8 mouse cellular contexts compared by ENCODE assay signal in the genomic region with DNA sequence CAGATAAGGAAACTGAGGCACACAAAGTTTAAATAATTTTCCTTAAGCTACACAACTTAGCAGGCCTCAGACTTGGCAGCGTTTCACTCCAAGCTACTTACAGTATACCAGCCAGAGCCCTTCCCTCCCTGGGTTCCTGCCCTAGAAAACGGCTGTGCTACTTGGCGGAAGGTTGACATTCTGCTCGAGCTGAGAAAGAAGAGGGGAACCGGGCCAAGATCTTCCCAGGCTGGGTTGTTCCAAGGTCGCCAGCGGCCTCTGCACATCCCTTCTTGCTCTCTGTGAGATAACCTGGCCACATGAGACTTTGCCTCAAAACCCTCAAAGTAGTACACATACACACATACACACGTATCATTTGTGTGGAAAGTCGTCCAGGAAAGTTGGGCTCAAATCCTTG. TPM values are rescaled to one million over a fixed set of nuclear protein-coding genes. Genes with fewer than 3 reads are reported as not detected.
DNase-seq lines count a peak whose midpoint lies in the region; ATAC-seq and TF ChIP-seq lines count a peak whose summit lies in the region.

No protein-coding gene starts in this region.

- 53% methylated on average over 9 of the region's 9 CpGs for WGBS in embryonic facial prominence, embryonic 10.5 days
- 34% methylated on average over 9 of the region's 9 CpGs for WGBS in heart, embryonic 15.5 days

- peaks cover 25% of the 10 kb centered on the region for H3K79me3 ChIP-seq in C2C12 (ENCODE audit: low read depth)

- DNase-seq in NIH3T3 (ENCODE audit: low read depth): peak; percentile 89
- no peak for DNase-seq in embryonic facial prominence, embryonic 10.5 days (ENCODE audit: low spot score)
- DNase-seq in kidney, postnatal 10 days: peak; percentile 72
- DNase-seq in lung, postnatal 25 days (ENCODE audit: low spot score): peak; percentile 79
- peak; percentile 82 for DNase-seq in testis, postnatal 14 days (ENCODE audit: low spot score)

- H3K9ac ChIP-seq in heart, embryonic 15.5 days: peak overlapping the region; percentile 98; the same call in 1 of the 2 replicates

- H3K9me3 ChIP-seq in embryonic facial prominence, embryonic 10.5 days: no peaks in the 10 kb centered on the region
- H3K9me3 ChIP-seq in heart, embryonic 15.5 days (replicated peaks): no peaks in the 10 kb centered on the region

- TF ChIP-seq CTCF in C2C12 (IDR thresholded peaks at IDR 0.05; ENCODE audit: control insufficient read depth, insufficient read depth, insufficient read length): no peak

- H3K27ac ChIP-seq in embryonic facial prominence, embryonic 10.5 days (replicated peaks): no peak overlapping the region
- H3K27ac ChIP-seq in heart, embryonic 15.5 days: peak overlapping the region; percentile 94

- H3K27me3 ChIP-seq in C2C12 (ENCODE audit: control insufficient read depth, insufficient read depth, insufficient read length): no peaks in the 10 kb centered on the region
- H3K27me3 ChIP-seq in embryonic facial prominence, embryonic 10.5 days (replicated peaks; ENCODE audit: low read depth, poor library complexity, severe bottlenecking): peaks cover 28% of the 10 kb centered on the region
- H3K27me3 ChIP-seq in heart, embryonic 15.5 days: no peaks in the 10 kb centered on the region

- peaks cover 44% of the 10 kb centered on the region for H3K79me2 ChIP-seq in C2C12 (ENCODE audit: control insufficient read depth, insufficient read depth)

- peak overlapping the region; percentile 72 for H3K4me2 ChIP-seq in heart, embryonic 15.5 days

- no peak overlapping the region for H3K4me3 ChIP-seq in C2C12 (ENCODE audit: insufficient read depth, poor library complexity, severe bottlenecking)
- peak overlapping the region; percentile 92; the same call in 1 of the 2 replicates for H3K4me3 ChIP-seq in embryonic facial prominence, embryonic 10.5 days
- peak overlapping the region; percentile 94 for H3K4me3 ChIP-seq in heart, embryonic 15.5 days

- no peak for ATAC-seq in heart, embryonic 15.5 days (replicated peaks; ENCODE audit: insufficient number of reproducible peaks, insufficient read depth, low FRiP score, low read depth)
- ATAC-seq in inflammation-experienced regulatory T-cells, adult 6 months: no peak

- peaks cover 54% of the 10 kb centered on the region for H3K4me1 ChIP-seq in embryonic facial prominence, embryonic 10.5 days
- H3K4me1 ChIP-seq in heart, embryonic 15.5 days (replicated peaks): peaks cover 55% of the 10 kb centered on the region

- H3ac ChIP-seq in C2C12 (ENCODE audit: control insufficient read depth, insufficient read length, low read depth): peak overlapping the region; percentile 37

- no peaks in the 10 kb centered on the region for H3K36me3 ChIP-seq in C2C12 (ENCODE audit: control insufficient read depth, insufficient read depth)
- H3K36me3 ChIP-seq in embryonic facial prominence, embryonic 10.5 days (replicated peaks): no peaks in the 10 kb centered on the region; the same call in 1 of the 2 replicates
- H3K36me3 ChIP-seq in heart, embryonic 15.5 days: no peaks in the 10 kb centered on the region

TF ChIP-seq in C2C12, 6 proteins besides CTCF, POLR2A, EP300 and RAD21:
- TF ChIP-seq MAX (IDR thresholded peaks at IDR 0.05): no peak
- no peak for TF ChIP-seq USF1 (IDR thresholded peaks at IDR 0.05; ENCODE audit: low read depth)
- TF ChIP-seq MYOD1 (IDR thresholded peaks at IDR 0.05; ENCODE audit: control insufficient read depth, insufficient read length, low read depth): no peak
- no peak for TF ChIP-seq MYOG (IDR thresholded peaks at IDR 0.05; ENCODE audit: control insufficient read depth, extremely low read depth, insufficient read length)
- TF ChIP-seq CEBPB (IDR thresholded peaks at IDR 0.05; ENCODE audit: low read depth): no peak
- TF ChIP-seq FOSL1 (IDR thresholded peaks at IDR 0.05; ENCODE audit: insufficient read depth, low read length, poor library complexity, severe bottlenecking): no peak

RNA-seq across cellular contexts. Expression of a gene that starts 1.7 kb away (rescaled TPM):
- polyA plus RNA-seq in C2C12 (2012; fragmentation: generic; extraction: Trizol): 63.6 TPM
- 6.0 and 6.3 TPM in 2 replicates for polyA plus RNA-seq in embryonic facial prominence, embryonic 10.5 days (2016; fragmentation: Nextera tagmentation; extraction: Ambion mirVana)
- polyA plus RNA-seq in heart, embryonic 15.5 days (2015; fragmentation: Nextera tagmentation; extraction: Ambion mirVana): 16.0 and 18.2 TPM in 2 replicates
- polyA plus RNA-seq in inflammation-experienced regulatory T-cells, adult 6 months (2017; shearing (Covaris generic)): 10 to 100 TPM in 1 of 3 experiments, 1 to 10 TPM in 2; 8.4 to 19.1 (median 8.6) TPM

RNA-seq across cellular contexts. Expression of a gene that starts 15.8 kb away (rescaled TPM):
- 0.82 TPM for polyA plus RNA-seq in C2C12 (2012; fragmentation: generic; extraction: Trizol)
- polyA plus RNA-seq in embryonic facial prominence, embryonic 10.5 days (2016; fragmentation: Nextera tagmentation; extraction: Ambion mirVana): 8.2 and 8.4 TPM in 2 replicates
- 10.9 and 14.4 TPM in 2 replicates for polyA plus RNA-seq in heart, embryonic 15.5 days (2015; fragmentation: Nextera tagmentation; extraction: Ambion mirVana)
- polyA plus RNA-seq in inflammation-experienced regulatory T-cells, adult 6 months (2017; shearing (Covaris generic)): 1 to 10 TPM in 2 of 3 experiments, under 1 TPM in 1; 0.54 to 5.8 (median 2.4) TPM

RNA-seq across cellular contexts. Expression of a gene that starts 32.4 kb away (rescaled TPM):
- polyA plus RNA-seq in C2C12 (2012; fragmentation: generic; extraction: Trizol): 21.5 TPM
- polyA plus RNA-seq in embryonic facial prominence, embryonic 10.5 days (2016; fragmentation: Nextera tagmentation; extraction: Ambion mirVana): 20.2 and 21.0 TPM in 2 replicates
- polyA plus RNA-seq in heart, embryonic 15.5 days (2015; fragmentation: Nextera tagmentation; extraction: Ambion mirVana): 15.1 and 21.1 TPM in 2 replicates
- 10 to 100 TPM; 11.1 to 30.9 (median 16.4) TPM for polyA plus RNA-seq in inflammation-experienced regulatory T-cells, adult 6 months (2017; shearing (Covaris generic))
